Mouse (Mus musculus): Measurements from ENCODE around the gene Tmem59l.
A peak's percentile ranks its signal among the peaks of the same experiment; 100 is the strongest.

The Tmem59l gene

DNA sequence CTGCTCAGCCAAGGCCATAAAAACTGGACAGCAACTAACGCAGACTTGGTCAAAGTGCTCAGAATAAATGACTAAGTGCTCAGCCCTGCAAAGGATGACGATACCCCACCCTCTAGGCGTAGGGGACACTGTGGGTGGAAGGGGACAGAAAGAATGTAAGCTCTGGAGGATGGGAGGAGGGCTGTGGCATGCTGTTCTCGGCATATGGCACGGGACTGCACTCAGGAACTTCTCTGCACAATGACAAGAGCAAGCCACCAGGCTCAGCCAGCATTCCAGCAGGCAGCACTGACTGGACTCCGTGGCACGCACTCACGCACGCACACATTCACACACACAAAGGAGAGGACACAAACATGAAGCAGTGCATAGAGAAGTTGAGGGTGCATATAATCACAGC is 26.6 kb downstream of the Tmem59l start:
- no peak for DNase-seq (ENCODE audit: low spot score in 2 of 2)

DNA sequence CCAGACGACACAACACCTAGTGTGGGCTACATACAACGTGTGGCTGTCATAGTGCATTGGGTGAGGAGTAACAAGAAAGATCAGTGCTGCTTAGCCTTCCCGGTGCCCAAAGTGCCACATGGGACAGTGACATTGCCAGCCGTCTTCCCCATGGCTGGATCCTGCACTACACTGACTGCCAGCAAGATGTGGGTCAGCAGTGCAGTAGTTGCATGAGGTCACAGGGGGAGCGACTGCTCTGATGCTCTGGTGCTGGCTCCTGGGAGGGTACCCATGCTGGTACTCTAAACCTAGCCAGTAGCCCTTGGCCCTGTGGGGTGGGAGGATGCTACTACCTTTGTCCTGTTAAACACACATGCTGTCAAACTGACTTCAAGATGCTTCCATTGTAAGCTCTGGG is 27.0 kb downstream of the Tmem59l start:
- no peak for DNase-seq (ENCODE audit: low spot score in 2 of 2)

GRCm38 (mm10) chr8:70459636-70460035 is 27.5 kb downstream of the Tmem59l start:
- no peak for DNase-seq (ENCODE audit: low spot score in 2 of 2)

DNA sequence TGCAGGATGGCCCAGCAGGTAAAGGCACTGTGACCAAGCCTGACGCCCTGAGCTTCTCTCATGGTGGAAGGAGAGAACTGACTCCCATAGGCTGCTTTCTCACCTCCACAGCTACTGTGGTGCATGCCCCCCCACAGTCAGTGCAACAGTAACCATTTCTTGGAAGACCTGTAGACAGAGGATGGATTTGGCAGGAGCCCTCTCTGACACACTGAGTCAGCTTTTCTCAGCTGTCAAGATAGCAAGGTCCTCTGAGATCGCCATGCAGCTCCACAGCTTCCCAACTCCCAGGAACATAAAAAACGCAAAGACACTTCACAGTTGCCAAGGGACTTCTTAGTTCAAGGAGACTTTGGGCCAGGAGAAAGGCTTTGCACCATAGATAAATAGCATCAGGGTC is 28.7 kb downstream of the Tmem59l start:
- DNase-seq (ENCODE audit: low spot score in 2 of 2): no peak

DNA sequence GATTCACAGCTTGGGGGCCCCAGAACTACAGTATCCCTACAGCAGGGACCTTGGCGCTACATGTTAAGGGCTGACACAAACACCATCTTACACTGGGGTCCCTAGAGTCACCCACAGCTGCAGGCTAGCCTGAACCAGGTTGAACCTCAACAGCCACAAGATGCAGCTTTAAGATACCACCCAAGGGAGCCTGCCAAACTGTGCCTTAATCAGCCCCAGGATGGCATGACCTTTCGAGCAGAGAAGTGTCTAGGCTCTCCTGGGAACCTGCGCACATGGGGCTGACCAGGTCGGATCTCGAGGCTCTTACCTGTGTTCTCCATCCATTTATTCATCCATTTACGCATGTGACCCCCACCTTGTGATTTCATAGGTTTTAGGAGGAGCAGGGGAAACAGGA is 29.3 kb downstream of the Tmem59l start:
- no peak for DNase-seq (ENCODE audit: low spot score in 2 of 2)

GRCm38 (mm10) chr8:70456996-70457395 is 30.2 kb downstream of the Tmem59l start:
- DNase-seq (ENCODE audit: low spot score in 2 of 2): no peak

DNA sequence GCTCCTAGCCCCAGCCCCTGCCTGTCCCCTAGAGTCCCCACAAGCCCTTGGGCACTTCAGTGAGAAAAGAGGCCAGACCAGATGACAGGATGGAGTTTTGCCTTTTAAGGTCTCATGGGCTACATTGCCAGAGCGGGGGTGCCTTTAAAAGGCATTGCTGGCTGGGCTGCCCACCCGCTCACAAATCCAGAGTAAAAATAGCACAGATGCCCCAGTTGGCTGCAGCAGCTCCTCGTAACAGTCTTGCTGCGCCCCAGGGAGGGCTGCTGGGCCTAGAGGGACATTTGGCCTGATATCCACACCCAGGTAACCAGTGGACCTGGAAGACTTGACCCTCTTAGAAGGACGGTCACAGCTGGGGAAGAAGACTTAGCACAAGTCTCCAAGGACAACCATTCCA is 33.3 kb downstream of the Tmem59l start:
- DNase-seq (ENCODE audit: low spot score in 2 of 2): no peak

- DNase-seq (ENCODE audit: low spot score in 2 of 2): no peak
Measured at GRCm38 (mm10) chr8:70452196-70452966, 34.8 kb downstream of the Tmem59l start.

GRCm38 (mm10) chr8:70447639-70448420 is 39.3 kb downstream of the Tmem59l start:
- no peak for DNase-seq (ENCODE audit: low spot score in 2 of 2)

DNA sequence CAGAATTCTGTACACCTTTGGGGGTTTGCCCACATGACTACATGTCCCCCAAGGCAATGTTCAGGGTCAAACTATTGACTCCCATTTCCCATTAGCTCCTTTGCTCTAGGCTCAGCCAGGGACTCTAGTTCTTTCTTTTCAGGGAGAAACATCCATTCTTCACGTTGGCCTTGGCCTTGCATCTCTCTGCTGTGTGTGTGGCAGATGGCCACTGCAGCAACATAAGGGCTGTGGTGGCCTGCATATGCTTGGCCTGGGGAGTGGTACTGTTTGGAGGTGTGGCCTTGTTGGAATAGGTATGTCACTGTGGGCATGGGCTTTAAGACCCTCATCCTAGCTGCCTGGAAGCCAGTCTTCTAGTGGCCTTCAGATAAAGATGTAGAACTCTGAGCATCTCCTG is 41.2 kb downstream of the Tmem59l start:
- no peak for DNase-seq (ENCODE audit: low spot score in 2 of 2)

DNA sequence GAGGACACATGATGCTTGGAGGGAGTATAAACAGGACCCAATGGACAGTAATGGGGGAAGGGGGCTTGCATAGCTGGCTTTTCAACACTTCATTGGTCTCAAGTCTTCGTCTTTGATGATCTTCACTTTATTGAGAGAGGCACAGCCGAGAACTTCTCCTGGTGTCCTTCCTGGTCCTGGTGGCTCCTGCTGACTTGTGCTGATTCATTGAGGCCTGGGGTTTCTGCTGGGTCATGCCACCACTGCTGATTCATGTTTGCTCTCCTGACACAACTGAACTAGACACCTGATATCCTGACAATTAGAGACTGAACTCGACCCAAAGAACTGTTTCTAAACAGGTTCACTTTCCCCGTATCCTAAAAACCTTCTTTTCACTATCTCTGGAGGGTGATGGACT is 43.8 kb downstream of the Tmem59l start:
- DNase-seq (ENCODE audit: low spot score in 2 of 2): no peak

- DNase-seq (ENCODE audit: low spot score in 2 of 2): no peak
Measured at GRCm38 (mm10) chr8:70441565-70441964, 45.6 kb downstream of the Tmem59l start.

DNA sequence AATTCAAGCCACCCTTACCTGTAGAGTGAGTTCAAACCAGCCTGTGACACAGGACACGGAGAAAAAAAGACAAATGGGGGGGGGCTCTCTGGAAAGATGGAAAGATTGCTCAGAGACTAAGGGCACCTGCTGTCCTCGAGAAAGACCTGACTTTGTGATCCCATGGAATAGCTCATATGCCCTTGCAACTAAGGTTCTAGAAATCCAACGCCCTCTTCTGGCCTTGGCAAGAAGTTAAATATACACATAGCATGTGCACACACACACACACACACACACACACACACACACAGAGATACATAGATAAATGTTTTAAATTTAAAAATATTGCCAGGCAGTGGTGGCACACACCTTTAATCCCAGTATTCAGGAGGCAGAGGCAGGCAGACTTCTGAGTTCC is 46.9 kb downstream of the Tmem59l start:
- no peak for DNase-seq (ENCODE audit: low spot score in 2 of 2)

- DNase-seq (ENCODE audit: low spot score in 2 of 2): no peak
Measured at GRCm38 (mm10) chr8:70439848-70440179, 47.3 kb downstream of the Tmem59l start.

DNA sequence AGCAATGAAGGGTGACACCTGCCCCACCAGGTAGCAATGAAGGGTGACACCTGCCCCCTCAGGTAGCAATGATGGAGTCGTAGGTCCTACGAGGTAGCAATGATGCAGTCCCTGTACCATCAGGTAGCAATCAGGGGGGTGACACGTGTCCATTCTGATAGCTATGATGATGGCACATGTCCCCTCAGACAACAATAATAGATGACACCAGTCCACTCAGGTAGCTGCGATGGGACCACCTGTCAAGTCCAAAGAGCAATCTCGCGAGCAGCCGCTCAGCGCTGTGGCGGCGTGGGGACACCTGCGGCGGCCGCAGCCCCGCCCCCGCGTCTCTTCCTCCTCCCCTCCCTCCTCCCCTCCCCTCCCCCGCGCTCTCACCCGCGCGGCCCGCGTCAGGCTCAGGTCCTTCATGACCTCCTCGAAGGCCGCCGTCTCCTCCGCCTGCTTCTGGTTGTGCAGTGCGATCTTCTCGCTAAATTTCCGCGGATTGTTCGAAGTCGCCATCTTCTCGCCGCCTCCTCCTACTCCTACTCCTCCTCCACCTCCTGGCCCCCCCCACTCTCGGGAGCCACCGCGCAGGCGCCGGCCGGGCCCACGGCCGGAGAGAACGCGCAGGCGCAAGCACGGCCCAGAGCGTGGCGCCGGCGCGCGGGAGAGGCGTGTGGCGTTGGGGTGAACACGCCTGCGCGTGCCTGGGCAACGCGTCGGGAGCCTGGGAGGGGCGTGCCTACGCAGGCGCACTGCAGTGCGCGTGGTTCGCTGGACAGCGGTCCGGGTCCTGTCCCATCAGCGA is 47.9 kb downstream of the Tmem59l start, which contains the start of gene Crtc1:
Gene Crtc1, minus strand, starts transcription at position 525 of the 793 bp plus-strand sequence.
- DNase-seq (ENCODE audit: low spot score in 2 of 2): peak; percentile 95 to 98

- DNase-seq (ENCODE audit: low spot score in 2 of 2): no peak
Measured at GRCm38 (mm10) chr8:70438423-70438822, 48.7 kb downstream of the Tmem59l start.

DNA sequence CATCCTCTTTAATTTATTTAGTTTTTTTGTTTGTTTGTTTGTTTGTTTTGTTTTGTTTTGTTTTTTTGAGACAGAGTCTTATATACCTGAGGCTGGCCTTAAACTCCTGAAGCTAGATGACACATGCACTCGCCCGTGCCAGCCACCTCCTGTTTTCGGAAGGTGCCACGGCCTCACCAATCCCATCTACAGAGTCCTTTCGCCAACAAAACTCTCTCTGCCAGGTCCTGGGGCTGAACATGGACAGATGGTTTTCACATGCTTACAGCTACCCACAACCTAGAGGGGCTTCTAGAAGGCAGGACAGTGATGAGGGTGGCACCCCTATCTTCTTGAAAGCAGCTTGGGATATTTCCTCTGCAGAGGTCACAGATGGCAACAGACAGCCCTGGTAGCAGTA is 52.0 kb downstream of the Tmem59l start:
- DNase-seq (ENCODE audit: low spot score in 2 of 2): no peak
